ENCODE assay signal across 8 mouse cellular contexts in genomic region chr12:112800476-112800875, GRCm38 (mm10). TPM values are rescaled to one million over a fixed set of nuclear protein-coding genes. Genes with fewer than 3 reads are reported as not detected.
DNase-seq lines count a peak whose midpoint lies in the region; ATAC-seq and TF ChIP-seq lines count a peak whose summit lies in the region.

No protein-coding gene starts in this region.

- TF ChIP-seq CTCF in CH12.LX (conservative IDR thresholded peaks at IDR 0.05 in 1 of 2, IDR thresholded peaks at IDR 0.05 in 1 of 2; ENCODE audit: low read depth in 2 of 2, low read length in 2 of 2), result peak; percentile 67 to 80
- peak; percentile 67 for TF ChIP-seq CTCF in kidney, adult 2 months (conservative IDR thresholded peaks at IDR 0.05; ENCODE audit: insufficient read depth, insufficient read length, low read depth, low read length)

- H3K4me1 ChIP-seq in CH12.LX (ENCODE audit: control insufficient read depth in 1 of 2, insufficient read depth in 2 of 2), result peaks cover 38 to 65% of the 10 kb centered on the region in 2 experiments
- peaks cover 22% of the 10 kb centered on the region for H3K4me1 ChIP-seq in forebrain, embryonic 15.5 days
- 0 out of 2 replicates have a peak, but pooled peaks cover 3% of the 10 kb centered on the region for H3K4me1 ChIP-seq in kidney, adult 2 months (ENCODE audit: control insufficient read depth, insufficient read depth, low read length)
- no peaks in the 10 kb centered on the region; the same call in 1 of the 2 replicates for H3K4me1 ChIP-seq in liver, embryonic 16.5 days (ENCODE audit: control insufficient read depth, low read depth, low read length)
- peaks cover 30% of the 10 kb centered on the region for H3K4me1 ChIP-seq in neural tube, embryonic 13.5 days (replicated peaks)

- no peak for TF ChIP-seq POLR2A in CH12.LX (IDR thresholded peaks at IDR 0.05; ENCODE audit: low read depth, low read length)
- TF ChIP-seq POLR2A in kidney, adult 2 months (IDR thresholded peaks at IDR 0.05; ENCODE audit: low read depth, low read length), result no peak

- H3K4me3 ChIP-seq in CH12.LX (replicated peaks in 1 of 3; ENCODE audit: low read depth in 2 of 3, low read length in 2 of 3, poor library complexity in 1 of 3), result peak overlapping the region in 1 of 3 experiments; percentile 14
- H3K4me3 ChIP-seq in forebrain, embryonic 15.5 days, result no peak overlapping the region
- H3K4me3 ChIP-seq in kidney, adult 2 months (ENCODE audit: insufficient read depth, low read depth, low read length), result no peak overlapping the region
- H3K4me3 ChIP-seq in liver, embryonic 16.5 days (ENCODE audit: low read depth, low read length), result no peak overlapping the region
- H3K4me3 ChIP-seq in neural tube, embryonic 13.5 days, result no peak overlapping the region

- 0 out of 2 replicates have a peak, but pooled peaks have one; percentile 10 for ATAC-seq in forebrain, embryonic 15.5 days (replicated peaks)
- peak; percentile 42 for ATAC-seq in liver, embryonic 16.5 days (ENCODE audit: low read depth)
- peak; percentile 14; the same call in 1 of the 2 replicates for ATAC-seq in neural tube, embryonic 13.5 days (ENCODE audit: low read depth)

- DNase-seq in 3134 (ENCODE audit: extremely low read depth, insufficient read length, low spot score) (peak; percentile 56), CH12.LX (ENCODE audit: extremely low read depth) (peak; percentile 77)
- peak; percentile 60 for DNase-seq in c-Kit-positive CD71-positive TER-119-negative erythroid progenitor cells, embryonic 14.5 days (ENCODE audit: low read depth)
- DNase-seq in kidney, adult 2 months, result peak; percentile 68
- DNase-seq in thymus, postnatal 4 days, result peak; percentile 92

- peaks cover under 1% of the 10 kb centered on the region; the same call in 1 of the 2 replicates for H3K79me2 ChIP-seq in CH12.LX (replicated peaks; ENCODE audit: control insufficient read depth, extremely low read depth, insufficient read depth, poor library complexity, severe bottlenecking)

- TF ChIP-seq RAD21 in CH12.LX (IDR thresholded peaks at IDR 0.05; ENCODE audit: low read depth, low read length), result peak; percentile 61

- no peaks in the 10 kb centered on the region for H3K9me3 ChIP-seq in CH12.LX (replicated peaks; ENCODE audit: low read length)
- no peaks in the 10 kb centered on the region for H3K9me3 ChIP-seq in forebrain, embryonic 15.5 days
- no peaks in the 10 kb centered on the region for H3K9me3 ChIP-seq in liver, embryonic 16.5 days (replicated peaks; ENCODE audit: control insufficient read depth, low read length)
- H3K9me3 ChIP-seq in neural tube, embryonic 13.5 days, result no peaks in the 10 kb centered on the region

- no peak overlapping the region for H3K27ac ChIP-seq in CH12.LX (ENCODE audit: insufficient read depth, low read depth)
- H3K27ac ChIP-seq in forebrain, embryonic 15.5 days (replicated peaks), result no peak overlapping the region
- no peak overlapping the region for H3K27ac ChIP-seq in kidney, adult 2 months (ENCODE audit: insufficient read depth, low read depth, low read length)
- no peak overlapping the region for H3K27ac ChIP-seq in liver, embryonic 16.5 days (ENCODE audit: low read length)
- H3K27ac ChIP-seq in neural tube, embryonic 13.5 days (replicated peaks), result no peak overlapping the region

- no peak overlapping the region for H3K4me2 ChIP-seq in CH12.LX (ENCODE audit: insufficient read depth, low read depth, poor library complexity, severe bottlenecking)
- no peak overlapping the region for H3K4me2 ChIP-seq in forebrain, embryonic 15.5 days (replicated peaks)
- H3K4me2 ChIP-seq in liver, embryonic 16.5 days (ENCODE audit: low read depth, low read length), result no peak overlapping the region
- no peak overlapping the region for H3K4me2 ChIP-seq in neural tube, embryonic 13.5 days

- no peak overlapping the region for H3K9ac ChIP-seq in CH12.LX (ENCODE audit: insufficient read depth, low read depth)
- H3K9ac ChIP-seq in forebrain, embryonic 15.5 days (replicated peaks), result no peak overlapping the region
- no peak overlapping the region for H3K9ac ChIP-seq in liver, embryonic 16.5 days (ENCODE audit: low read depth, low read length)
- H3K9ac ChIP-seq in neural tube, embryonic 13.5 days, result no peak overlapping the region

- no peaks in the 10 kb centered on the region for H3K27me3 ChIP-seq in CH12.LX (replicated peaks)
- H3K27me3 ChIP-seq in forebrain, embryonic 15.5 days, result peaks cover 14% of the 10 kb centered on the region; the same call in 1 of the 2 replicates
- H3K27me3 ChIP-seq in kidney, adult 2 months (replicated peaks; ENCODE audit: control insufficient read depth, insufficient read depth, low read length), result no peaks in the 10 kb centered on the region
- H3K27me3 ChIP-seq in liver, embryonic 16.5 days (ENCODE audit: control insufficient read depth, insufficient read depth, low read depth, low read length), result peaks cover 42% of the 10 kb centered on the region
- peaks cover 43% of the 10 kb centered on the region for H3K27me3 ChIP-seq in neural tube, embryonic 13.5 days

- dilution Hi-C loops in CH12.LX (cut with MboI; ENCODE audit: extremely low pct_ligation_motif_present, extremely low pct_unique_long_range_greater_than_20kb, low sequenced_read_pairs), result no loop called here

- whole genome bisulfite sequencing in forebrain, embryonic 15.5 days, result 10% methylated on average over 4 of the region's 4 CpGs
- 12% methylated on average over 4 of the region's 4 CpGs for WGBS in kidney, adult 2 months
- WGBS in liver, embryonic 16.5 days (ENCODE audit: insufficient replicate concordance), result 10% methylated on average over 4 of the region's 4 CpGs
- WGBS in neural tube, embryonic 13.5 days, result 6% methylated on average over 4 of the region's 4 CpGs

- in situ Hi-C loops in CH12.LX (cut with MboI; ENCODE audit: low pct_ligation_motif_present, low pct_unique_long_range_greater_than_20kb, low sequenced_read_pairs), result no loop called here

- no peaks in the 10 kb centered on the region for H3K36me3 ChIP-seq in CH12.LX (replicated peaks in 1 of 2; ENCODE audit: control insufficient read depth in 1 of 2, insufficient read depth in 1 of 2, low read length in 1 of 2)
- no peaks in the 10 kb centered on the region for H3K36me3 ChIP-seq in forebrain, embryonic 15.5 days
- H3K36me3 ChIP-seq in kidney, adult 2 months (ENCODE audit: control insufficient read depth, insufficient read depth, low read length), result no peaks in the 10 kb centered on the region
- no peaks in the 10 kb centered on the region for H3K36me3 ChIP-seq in liver, embryonic 16.5 days (ENCODE audit: control insufficient read depth, insufficient read depth)
- no peaks in the 10 kb centered on the region for H3K36me3 ChIP-seq in neural tube, embryonic 13.5 days

- no peak for TF ChIP-seq EP300 in CH12.LX (IDR thresholded peaks at IDR 0.05; ENCODE audit: low read length)

TF ChIP-seq in CH12.LX, 34 proteins besides CTCF, POLR2A, EP300 and RAD21:
- TF ChIP-seq HCFC1 (IDR thresholded peaks at IDR 0.05; ENCODE audit: low read depth, low read length) (no peak), CHD2 (IDR thresholded peaks at IDR 0.05; ENCODE audit: low read length) (no peak), MEF2A (IDR thresholded peaks at IDR 0.05; ENCODE audit: borderline replicate concordance, low read depth, low read length) (no peak), MAZ (IDR thresholded peaks at IDR 0.05; ENCODE audit: low read depth, low read length) (peak; percentile 84; the same call in 1 of the 2 replicates), IRF4 (IDR thresholded peaks at IDR 0.05; ENCODE audit: low read depth, low read length) (0 out of 2 replicates have a peak, but pooled peaks have one; percentile 18), PAX5 (IDR thresholded peaks at IDR 0.05; ENCODE audit: low read length) (no peak), ETS1 (conservative IDR thresholded peaks at IDR 0.05; ENCODE audit: low read depth, low read length) (no peak), SMC3 (IDR thresholded peaks at IDR 0.05; ENCODE audit: low read depth, low read length) (peak; percentile 77), USF1 (IDR thresholded peaks at IDR 0.05; ENCODE audit: low read depth, low read length) (no peak)

RNA-seq across cellular contexts. Expression of gene Ahnak2, which starts 2.0 kb away (rescaled TPM):
- 16.2 and 27.7 TPM in 2 replicates for total RNA-seq in CH12.LX (2012; rRNA removed)
- total RNA-seq in CH12.LX (2014; rRNA removed), result 2.0 and 3.1 TPM in 2 replicates
- polyA plus RNA-seq in CH12.LX (2012; ENCODE audit: insufficient read length, low read depth), result 14.4 and 14.6 TPM in 2 replicates
- polyA plus RNA-seq in forebrain, embryonic 15.5 days (2015; fragmentation: Nextera tagmentation; extraction: Ambion mirVana), result 0.92 and 1.1 TPM in 2 replicates
- 0.70 and 0.99 TPM in 2 replicates for polyA plus RNA-seq in kidney, adult 2 months (2012; rRNA removed)
- polyA plus RNA-seq in liver, embryonic 16.5 days (2015; fragmentation: Nextera tagmentation; extraction: Ambion mirVana), result 0.08 and 0.26 TPM in 2 replicates
- polyA plus RNA-seq in neural tube, embryonic 13.5 days (2015; fragmentation: Nextera tagmentation; extraction: Ambion mirVana), result 2.8 and 2.9 TPM in 2 replicates

RNA-seq across cellular contexts. Expression of gene Clba1, which starts 8.3 kb away (rescaled TPM):
- 3.1 and 3.5 TPM in 2 replicates for total RNA-seq in CH12.LX (2012; rRNA removed)
- total RNA-seq in CH12.LX (2014; rRNA removed), result 2.5 TPM in 2 replicates
- polyA plus RNA-seq in CH12.LX (2012; ENCODE audit: insufficient read length, low read depth), result 3.0 and 3.5 TPM in 2 replicates
- 16.9 and 18.5 TPM in 2 replicates for polyA plus RNA-seq in forebrain, embryonic 15.5 days (2015; fragmentation: Nextera tagmentation; extraction: Ambion mirVana)
- 19.1 and 22.5 TPM in 2 replicates for polyA plus RNA-seq in kidney, adult 2 months (2012; rRNA removed)
- 0.34 and 0.39 TPM in 2 replicates for polyA plus RNA-seq in liver, embryonic 16.5 days (2015; fragmentation: Nextera tagmentation; extraction: Ambion mirVana)
- 20.2 and 21.1 TPM in 2 replicates for polyA plus RNA-seq in neural tube, embryonic 13.5 days (2015; fragmentation: Nextera tagmentation; extraction: Ambion mirVana)

RNA-seq across cellular contexts. Expression of gene Cdca4, which starts 28.7 kb away (rescaled TPM):
- 78.0 and 90.6 TPM in 2 replicates for total RNA-seq in CH12.LX (2012; rRNA removed)
- 111 and 128 TPM in 2 replicates for total RNA-seq in CH12.LX (2014; rRNA removed)
- 68.3 and 78.0 TPM in 2 replicates for polyA plus RNA-seq in CH12.LX (2012; ENCODE audit: insufficient read length, low read depth)
- 81.3 and 82.0 TPM in 2 replicates for polyA plus RNA-seq in forebrain, embryonic 15.5 days (2015; fragmentation: Nextera tagmentation; extraction: Ambion mirVana)
- 10.3 and 10.6 TPM in 2 replicates for polyA plus RNA-seq in kidney, adult 2 months (2012; rRNA removed)
- 48.9 and 61.7 TPM in 2 replicates for polyA plus RNA-seq in liver, embryonic 16.5 days (2015; fragmentation: Nextera tagmentation; extraction: Ambion mirVana)
- 46.9 and 56.1 TPM in 2 replicates for polyA plus RNA-seq in neural tube, embryonic 13.5 days (2015; fragmentation: Nextera tagmentation; extraction: Ambion mirVana)

RNA-seq across cellular contexts. Expression of gene Pld4, which starts 40.0 kb away (rescaled TPM):
- total RNA-seq in CH12.LX (2012; rRNA removed), result 149 and 155 TPM in 2 replicates
- 112 and 117 TPM in 2 replicates for total RNA-seq in CH12.LX (2014; rRNA removed)
- polyA plus RNA-seq in CH12.LX (2012; ENCODE audit: insufficient read length, low read depth), result 196 and 226 TPM in 2 replicates
- polyA plus RNA-seq in forebrain, embryonic 15.5 days (2015; fragmentation: Nextera tagmentation; extraction: Ambion mirVana), result 5.3 and 6.2 TPM in 2 replicates
- polyA plus RNA-seq in kidney, adult 2 months (2012; rRNA removed), result 19.6 and 23.7 TPM in 2 replicates
- 19.4 and 20.3 TPM in 2 replicates for polyA plus RNA-seq in liver, embryonic 16.5 days (2015; fragmentation: Nextera tagmentation; extraction: Ambion mirVana)
- polyA plus RNA-seq in neural tube, embryonic 13.5 days (2015; fragmentation: Nextera tagmentation; extraction: Ambion mirVana), result 6.7 and 8.6 TPM in 2 replicates
